Mouse (Mus musculus) bone marrow macrophage, adult 2 months (primary cell): ENCODE results near the gene Jph4. TPM values are rescaled to one million over a fixed set of nuclear protein-coding genes. Genes with fewer than 3 reads are reported as not detected.

Experiments
- H3K27ac ChIP-seq: 2 replicates; pipeline ENCODE4 v1.5.1; 2012; ENCODE audit warnings: low read depth, low read length; ENCODE audit not compliant: insufficient read depth
- H3K4me1 ChIP-seq: 2 replicates; pipeline ENCODE4 v1.6.1; 2012; ENCODE audit warnings: low read length; ENCODE audit not compliant: control insufficient read depth, insufficient read depth
- H3K4me3 ChIP-seq: 2 replicates; pipeline ENCODE4 v1.5.1; 2012; ENCODE audit warnings: mild to moderate bottlenecking, low read length, moderate library complexity; ENCODE audit not compliant: insufficient read depth
- CTCF ChIP-seq: IDR thresholded peaks from 2 replicates; pipeline ENCODE4 v1.5.1; 2012; ENCODE audit warnings: low read depth, mild to moderate bottlenecking, low read length, moderate library complexity
- POLR2A ChIP-seq: IDR thresholded peaks from 2 replicates; pipeline ENCODE4 v1.6.1; 2012; ENCODE audit warnings: mild to moderate bottlenecking, low read depth, low read length, borderline replicate concordance
- polyA plus RNA-seq: library from polyadenylated mRNA; stranded (reverse); fragments of >200 nt; gene quantifications from 2 replicates; pipeline ENCODE4 v1.2.4, GENCODE M21; 2012; ENCODE audit not compliant: missing spikeins, insufficient read depth, insufficient read length

The Jph4 gene
- polyA plus RNA-seq, 1 experiment: not detected

DNA sequence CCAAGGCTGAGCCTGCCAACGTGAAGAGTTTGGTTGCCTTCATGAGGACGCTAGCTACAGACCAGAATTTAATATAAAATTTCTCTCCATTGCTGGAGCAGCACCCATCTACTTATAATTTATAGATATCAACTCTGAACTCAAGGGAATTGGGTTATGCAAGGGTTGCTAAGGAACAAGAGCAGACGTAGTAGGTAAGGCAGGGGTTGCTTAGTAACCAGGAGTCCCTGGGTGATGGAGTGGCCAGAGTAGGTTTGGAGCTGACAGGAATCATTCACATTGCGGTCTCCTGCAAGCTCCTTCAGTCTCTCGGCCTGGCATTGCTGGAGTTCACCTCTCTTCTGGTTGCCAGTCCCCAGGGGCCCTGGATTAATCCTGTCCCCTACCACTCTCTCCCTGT is 32.3 kb upstream of the Jph4 start:
- H3K27ac ChIP-seq: no peak overlapping the region
- peaks cover 14% of the 10 kb centered on the region for H3K4me1 ChIP-seq
- TF ChIP-seq CTCF: no peak
- H3K4me3 ChIP-seq: no peak overlapping the region

DNA sequence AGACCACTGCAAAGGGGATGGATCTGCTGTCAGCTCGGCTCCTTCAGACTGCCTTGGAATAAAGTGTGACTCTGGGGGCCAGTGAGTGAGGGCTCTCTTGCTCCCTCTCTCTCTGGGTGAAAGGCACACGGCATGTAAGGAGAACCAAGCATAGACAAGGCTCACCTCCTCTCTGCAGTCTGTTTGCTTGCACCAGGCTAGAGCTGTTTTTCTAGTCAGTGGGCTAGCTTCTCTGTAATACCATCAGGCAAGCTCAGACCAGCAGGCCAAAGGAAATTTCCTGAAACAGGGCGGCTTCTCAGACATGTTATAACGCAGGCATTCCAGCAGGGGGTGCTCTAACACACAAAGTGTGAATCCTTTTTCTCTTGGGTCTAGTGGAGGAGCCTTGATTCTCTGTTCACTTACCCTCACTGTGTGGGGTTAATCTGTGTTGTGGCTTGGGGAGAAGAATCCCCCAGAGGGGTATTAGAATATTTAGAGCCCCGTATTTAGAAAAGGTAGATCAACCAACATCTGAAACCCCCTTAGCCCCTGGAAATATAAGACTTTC is 31.7 kb upstream of the Jph4 start:
- Histone ChIP-seq H3K4me1 (peaks cover 14% of the 10 kb centered on the region), H3K27ac (no peak overlapping the region), H3K4me3 (no peak overlapping the region)
- TF ChIP-seq POLR2A (no peak), CTCF (peak; percentile 36; the same call in 1 of the 2 replicates)

GRCm38 (mm10) chr14:55146829-55147401 is 30.2 kb upstream of the Jph4 start:
- H3K4me1 ChIP-seq: peaks cover 18% of the 10 kb centered on the region
- peak overlapping the region; percentile 33; the same call in 1 of the 2 replicates for H3K27ac ChIP-seq
- no peak for TF ChIP-seq POLR2A
- no peak for TF ChIP-seq CTCF
- H3K4me3 ChIP-seq: no peak overlapping the region

DNA sequence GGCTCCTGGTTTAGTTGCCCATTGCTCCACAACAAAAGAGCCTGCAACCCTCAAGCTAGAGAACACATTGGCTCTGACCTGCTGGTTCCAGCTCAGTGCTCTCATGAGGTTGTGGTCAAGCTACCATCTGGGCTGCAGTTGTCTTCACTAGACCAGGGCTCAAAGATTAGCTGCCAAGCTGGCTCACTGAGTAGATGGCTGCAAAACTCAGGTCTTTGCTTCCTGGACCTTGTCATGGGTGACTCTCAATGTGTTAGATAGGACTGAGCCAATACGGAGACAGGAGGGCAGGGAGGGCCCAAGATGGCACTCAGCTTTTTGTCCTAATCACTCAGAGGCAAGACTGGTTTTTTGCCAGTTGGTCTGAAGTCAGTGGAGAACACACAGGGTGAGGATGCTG is 29.6 kb upstream of the Jph4 start:
- Histone ChIP-seq H3K4me1 (peaks cover 21% of the 10 kb centered on the region), H3K27ac (no peak overlapping the region), H3K4me3 (no peak overlapping the region)
- TF ChIP-seq CTCF (no peak), POLR2A (no peak)

DNA sequence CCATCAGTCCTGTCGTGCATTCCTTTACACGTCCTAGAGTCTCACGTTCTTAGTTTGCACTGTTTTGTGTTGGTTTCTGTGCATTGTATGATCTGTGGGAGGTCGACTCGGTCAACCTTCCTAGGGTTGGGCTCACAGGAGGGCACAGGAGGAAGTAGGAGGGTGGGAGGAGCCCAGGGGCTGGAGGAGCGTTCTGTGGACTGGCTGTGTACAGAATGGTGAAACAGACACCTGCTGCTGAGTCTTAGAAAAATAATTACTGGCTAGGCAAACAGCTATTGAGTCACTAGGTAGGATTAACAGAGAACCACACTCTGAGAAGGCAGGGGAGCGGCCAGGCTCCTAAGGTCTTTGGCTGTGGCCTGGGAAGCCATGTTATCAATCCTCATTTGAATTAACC is 22.6 kb upstream of the Jph4 start:
- Histone ChIP-seq H3K27ac (no peak overlapping the region), H3K4me1 (peaks cover 7% of the 10 kb centered on the region), H3K4me3 (no peak overlapping the region)
- TF ChIP-seq POLR2A: no peak
- TF ChIP-seq CTCF: no peak

DNA sequence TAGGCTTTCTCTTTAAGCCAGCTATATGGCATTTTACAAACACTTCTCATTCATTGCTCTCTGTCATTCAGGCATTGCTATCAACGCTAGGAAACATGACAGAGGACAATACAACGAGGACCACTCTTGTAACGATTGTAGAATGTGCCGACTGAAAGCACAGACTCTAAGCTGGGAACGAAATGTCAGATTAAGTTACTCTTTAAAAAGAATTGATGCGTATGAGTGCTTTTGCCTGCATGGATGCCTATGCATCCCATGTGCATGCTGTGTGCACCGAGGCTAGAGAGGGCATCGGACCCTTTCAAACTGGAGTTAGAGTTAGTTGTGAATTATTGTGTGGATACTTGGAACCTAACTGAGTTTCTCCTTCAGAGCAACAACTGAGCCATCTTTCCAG is 18.9 kb upstream of the Jph4 start:
- no peaks in the 10 kb centered on the region for H3K4me1 ChIP-seq
- no peak overlapping the region for H3K27ac ChIP-seq
- no peak for TF ChIP-seq POLR2A
- no peak for TF ChIP-seq CTCF
- H3K4me3 ChIP-seq: no peak overlapping the region

GRCm38 (mm10) chr14:55126521-55126920 is 9.8 kb upstream of the Jph4 start:
- TF ChIP-seq CTCF: no peak
- TF ChIP-seq POLR2A: no peak
- Histone ChIP-seq H3K4me1 (peaks cover 9% of the 10 kb centered on the region), H3K4me3 (no peak overlapping the region), H3K27ac (no peak overlapping the region)

DNA sequence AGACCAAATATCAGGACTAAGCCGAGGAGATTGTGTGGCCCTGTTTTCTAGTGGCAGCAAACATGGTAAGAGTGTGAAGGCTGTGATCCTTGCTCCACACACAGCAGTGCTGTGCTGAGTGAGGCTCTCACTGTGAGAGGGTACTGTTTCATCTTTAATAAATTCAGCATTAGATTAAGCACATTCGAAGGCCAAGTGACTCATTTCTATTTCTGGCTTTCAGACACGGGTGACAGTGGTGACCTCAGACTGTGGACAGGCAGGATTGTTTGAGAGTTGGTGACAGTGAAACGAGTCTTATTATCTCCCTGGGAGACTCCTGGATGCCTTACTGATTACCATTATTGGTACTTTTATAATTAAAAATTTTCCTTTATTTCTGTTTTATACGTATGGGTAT is 9.0 kb upstream of the Jph4 start:
- TF ChIP-seq CTCF (no peak), POLR2A (no peak)

DNA sequence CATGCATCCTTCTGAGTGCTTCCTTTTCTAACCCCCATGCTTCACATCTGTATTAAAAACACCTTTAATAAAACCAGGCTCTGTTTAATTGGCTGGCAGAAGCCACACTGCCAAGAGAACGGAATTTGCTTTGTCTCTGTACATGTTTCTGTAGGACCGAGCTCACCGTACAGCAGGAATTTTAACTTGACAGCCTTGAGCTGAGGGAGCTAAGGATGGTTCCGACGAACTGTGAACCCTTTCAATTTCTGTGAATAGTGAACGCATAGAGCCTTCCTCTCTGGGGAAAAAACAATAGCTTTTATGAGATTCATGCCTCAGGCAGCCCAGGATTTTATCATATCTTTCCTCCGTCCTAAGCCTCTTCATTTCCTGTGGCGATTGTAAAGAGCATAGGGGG is 5.6 kb upstream of the Jph4 start:
- H3K27ac ChIP-seq: no peak overlapping the region
- H3K4me1 ChIP-seq: peaks cover 9% of the 10 kb centered on the region
- H3K4me3 ChIP-seq: no peak overlapping the region
- no peak for TF ChIP-seq POLR2A
- no peak for TF ChIP-seq CTCF

More for the DNA sequence above, 9.0 kb upstream of the Jph4 start:
- Histone ChIP-seq H3K4me3 (no peak overlapping the region), H3K27ac (no peak overlapping the region), H3K4me1 (peaks cover 9% of the 10 kb centered on the region)

- peak; percentile 48 for TF ChIP-seq CTCF
- no peak for TF ChIP-seq POLR2A
- Histone ChIP-seq H3K4me3 (no peak overlapping the region), H3K4me1 (peaks cover 9% of the 10 kb centered on the region), H3K27ac (no peak overlapping the region)
Measured at GRCm38 (mm10) chr14:55121947-55122346, 5.2 kb upstream of the Jph4 start.

DNA sequence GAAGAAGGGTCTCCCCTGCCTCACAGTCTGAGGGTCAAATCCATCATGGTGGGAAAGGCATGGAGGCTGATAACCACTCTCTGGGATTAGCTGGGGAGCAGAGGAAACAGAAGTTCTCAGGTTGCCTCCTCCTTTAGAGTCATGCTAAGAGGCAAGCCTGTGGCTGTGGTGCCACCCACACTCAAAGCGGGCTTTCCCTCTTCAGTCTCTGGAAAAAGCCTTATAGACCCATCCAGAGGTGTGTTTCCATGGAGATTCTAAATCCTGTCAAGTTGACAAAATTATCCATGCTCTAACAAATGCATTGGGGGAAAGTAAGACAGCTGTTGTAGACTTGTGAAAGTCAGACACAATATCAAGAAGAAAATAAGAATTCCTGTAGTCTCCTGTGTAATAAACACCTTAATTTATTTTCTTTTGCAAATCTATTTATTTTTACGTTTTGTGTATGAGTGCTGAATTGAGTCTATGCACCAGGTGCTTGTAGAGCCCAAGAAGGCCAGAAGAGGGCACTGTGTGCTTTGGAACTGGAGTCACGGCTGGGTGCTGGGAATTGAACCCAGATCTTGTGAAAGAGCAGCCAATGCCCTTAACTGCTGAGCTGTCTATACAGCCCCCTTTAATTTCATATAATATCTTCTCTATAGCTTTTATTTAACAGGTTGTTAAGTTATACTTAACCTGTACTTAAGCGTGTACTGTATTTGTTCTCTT is 2.8 kb upstream of the Jph4 start:
- no peaks in the 10 kb centered on the region; the same call in 1 of the 2 replicates for H3K4me1 ChIP-seq
- H3K27ac ChIP-seq: no peak overlapping the region
- no peak overlapping the region for H3K4me3 ChIP-seq
- TF ChIP-seq POLR2A: no peak
- TF ChIP-seq CTCF: peak; percentile 35
